Mouse (Mus musculus) cerebellum, adult 18-20 months (tissue): ENCODE measurements around the gene 4930539E08Rik.

Experiments used
- DNase-seq, 2 experiments: peaks; one replicate each; pipeline ENCODE4 v3.0.0; 2021

4930539E08Rik gene

DNA sequence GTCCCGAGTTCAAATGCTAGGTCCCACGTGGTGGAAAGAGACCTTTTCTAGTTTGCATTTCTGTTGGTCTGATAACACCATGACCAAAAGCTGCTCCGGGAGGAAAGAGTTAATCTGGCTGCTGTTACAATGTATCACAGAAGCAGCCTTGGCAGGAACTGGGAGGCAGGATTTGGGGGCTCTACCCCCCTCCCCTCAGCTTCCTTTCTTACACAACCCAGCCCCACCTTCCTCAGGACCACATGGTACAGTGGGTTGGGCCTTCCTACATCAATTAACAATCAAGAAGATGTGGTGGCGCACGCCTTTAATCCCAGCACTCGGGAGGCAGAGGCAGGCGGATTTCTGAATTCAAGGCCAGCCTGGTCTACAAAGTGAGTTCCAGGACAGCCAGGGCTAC is 60.7 kb downstream of the 4930539E08Rik start:
- DNase-seq: no peak

DNA sequence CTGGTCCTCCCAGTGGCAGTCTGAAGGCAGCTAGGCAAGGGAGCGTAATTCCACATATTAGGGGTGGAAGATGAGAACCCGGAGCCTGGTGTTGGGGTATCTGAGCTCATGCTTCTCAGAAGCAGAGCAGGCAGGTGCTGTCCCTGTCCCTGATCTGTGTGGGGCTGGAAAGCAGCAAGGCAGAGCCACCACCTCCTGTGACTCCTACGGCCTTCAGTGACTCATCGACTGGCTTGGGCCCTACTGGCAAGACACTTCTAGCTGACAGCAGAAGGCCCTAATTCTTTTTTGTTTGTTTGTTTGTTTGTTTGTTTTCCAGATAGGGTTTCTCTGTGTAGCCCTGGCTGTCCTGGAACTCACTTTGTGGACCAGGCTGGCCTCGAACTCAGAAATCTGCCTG is 64.6 kb downstream of the 4930539E08Rik start:
- DNase-seq: no peak

DNA sequence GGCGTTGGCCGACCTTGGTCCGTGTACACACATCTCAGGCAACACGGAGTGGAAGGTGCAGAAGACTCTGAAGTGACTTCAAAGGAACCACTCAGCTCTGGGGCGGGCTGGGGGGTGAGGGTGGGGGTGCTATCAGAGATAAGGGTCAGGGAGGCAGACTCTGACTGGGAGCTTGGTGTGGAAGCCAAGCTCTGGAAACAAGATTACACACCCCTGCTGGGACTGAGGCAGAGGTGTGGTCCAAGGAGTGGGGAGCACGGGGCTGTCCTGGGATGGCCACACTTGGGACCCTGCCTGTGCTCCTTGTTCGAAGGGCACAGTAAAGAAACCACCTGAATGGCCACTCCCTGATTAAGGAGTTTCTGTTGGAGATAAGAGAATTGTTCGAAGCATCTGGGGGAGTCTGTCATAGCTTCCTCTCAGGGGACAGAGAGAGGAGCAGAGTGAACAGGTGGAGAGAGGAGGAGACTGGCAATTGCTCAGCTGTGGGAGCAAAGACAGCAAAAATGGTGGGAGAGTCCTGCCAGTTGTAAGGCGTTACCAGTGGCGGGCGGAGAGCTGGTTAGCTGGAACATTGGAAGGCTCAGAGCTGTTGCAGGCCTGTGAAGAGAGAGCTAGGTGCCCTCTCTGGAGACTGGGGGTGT is 68.0 kb downstream of the 4930539E08Rik start:
- no peak for DNase-seq
